Mouse (Mus musculus): Measurements from ENCODE around the gene Cdc6.

DNA sequence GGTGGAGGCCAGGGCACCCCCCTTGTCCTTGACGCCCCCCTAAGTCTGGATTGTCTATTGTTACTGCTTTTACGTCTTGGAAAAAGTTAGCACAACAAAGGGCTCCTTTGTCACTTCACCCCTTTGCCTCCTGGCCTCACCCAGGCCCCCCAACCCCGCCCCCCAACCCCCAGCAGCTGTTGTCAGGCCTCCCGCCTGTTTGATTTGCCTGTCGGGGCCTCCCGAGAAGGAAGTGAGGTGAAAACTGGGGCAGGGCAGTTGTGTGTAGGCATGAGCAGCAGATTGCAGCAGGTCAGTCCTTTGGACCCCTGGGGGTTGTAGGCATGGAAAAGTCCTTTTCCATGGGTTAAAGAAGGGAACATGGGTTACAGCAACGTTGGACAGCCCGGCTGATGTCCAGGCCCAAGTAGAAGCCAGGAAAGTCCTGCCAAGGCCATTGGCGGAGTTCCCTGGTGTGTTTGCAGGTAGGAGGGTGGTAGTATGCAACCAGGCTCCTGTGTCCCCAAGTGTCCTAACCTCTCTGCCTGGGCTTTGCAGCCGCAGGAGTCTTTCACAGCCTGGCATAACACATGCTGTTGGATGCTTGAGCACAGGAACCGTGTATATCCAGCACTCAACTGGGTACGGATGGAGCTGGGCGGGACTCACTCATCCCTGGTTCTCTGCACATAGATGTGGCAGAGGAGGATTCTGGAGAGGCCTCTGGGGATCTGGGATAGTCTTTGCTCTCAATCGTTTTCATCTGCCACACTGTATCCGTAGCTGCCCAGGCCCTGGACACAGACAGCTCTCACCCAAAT is 57.2 kb downstream of the Cdc6 start:
- no peak for TF ChIP-seq POLR2A (IDR thresholded peaks at IDR 0.05; ENCODE audit: insufficient read depth, low read depth, low read length)
- no peak for TF ChIP-seq EP300 (IDR thresholded peaks at IDR 0.05; ENCODE audit: insufficient read depth, low read depth, low read length)
- no peak for TF ChIP-seq CTCF (IDR thresholded peaks at IDR 0.05)

Measured in heart, adult 2 months (tissue).